Mouse (Mus musculus) ES-Bruce4 (cell line): ENCODE results near the gene Isg15.

Experiments
- CTCF ChIP-seq: IDR thresholded peaks from one replicate; pipeline ENCODE4 v1.8.1; 2011; ENCODE audit warnings: low read depth, low read length
- EP300 ChIP-seq: IDR thresholded peaks from 2 replicates; pipeline ENCODE4 v1.6.1; 2011; ENCODE audit warnings: low read depth, low read length; ENCODE audit not compliant: insufficient read depth
- POLR2A ChIP-seq: IDR thresholded peaks from one replicate; pipeline ENCODE4 v1.8.1; 2011; ENCODE audit warnings: low read length; ENCODE audit not compliant: insufficient read depth

DNA sequence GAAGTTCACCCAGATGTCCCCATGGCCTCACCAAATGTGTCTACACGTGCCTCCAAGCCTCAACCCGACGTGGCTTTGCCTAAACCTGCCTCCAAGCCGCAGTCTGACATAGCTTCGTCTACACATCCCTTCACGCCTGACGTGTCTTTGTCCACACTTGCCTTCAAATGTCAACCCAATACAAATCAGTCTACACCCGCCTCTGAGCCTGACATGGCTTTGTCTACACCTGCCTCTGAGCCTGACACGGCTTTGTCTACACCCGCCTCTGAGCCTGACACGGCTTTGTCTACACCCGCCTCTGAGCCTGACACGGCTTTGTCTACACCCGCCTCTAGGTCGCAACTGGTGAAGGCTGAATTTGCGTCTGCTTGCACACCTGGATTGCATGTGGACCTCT, 17.2 kb upstream of the Isg15 start:
- TF ChIP-seq EP300 = no peak
- no peak for TF ChIP-seq CTCF
- TF ChIP-seq POLR2A = no peak
